Mouse (Mus musculus) gastrocnemius, postnatal 10 days (tissue): Measurements from ENCODE around the gene Ltk. TPM values are rescaled to one million over a fixed set of nuclear protein-coding genes. Genes with fewer than 3 reads are reported as not detected.

Source experiments
- DNase-seq: peaks from one replicate; pipeline ENCODE4 v3.0.0; 2021; ENCODE audit warnings: mixed read lengths
- total RNA-seq, 2 experiments: library from RNA; stranded (reverse); gene quantifications; 2 replicates each; pipeline ENCODE4 v1.2.3; 2021

The Ltk gene
- total RNA-seq, 2 experiments from 2014 or later, result not detected

GRCm38 (mm10) chr2:119703171-119703570, 57.1 kb downstream of the Ltk start:
- no peak for DNase-seq

Other genes with a start within 250 kb of the Ltk start
- under 1 TPM; 0.14 to 0.20 TPM for gene Exd1, start 212.8 kb downstream of the Ltk start, total RNA-seq
- 10 to 100 TPM; 55.8 to 57.9 TPM for gene Chp1, start 212.7 kb downstream of the Ltk start, total RNA-seq
- gene Nusap1, start 142.1 kb downstream of the Ltk start, total RNA-seq, result 1 to 10 TPM; 6.8 to 8.4 TPM
- 1 to 10 TPM; 2.5 to 3.4 TPM for gene Oip5, start 142.0 kb downstream of the Ltk start, total RNA-seq
- 10 to 100 TPM; 36.0 to 40.0 TPM for gene Ndufaf1, start 97.6 kb downstream of the Ltk start, total RNA-seq
- 10 to 100 TPM; 26.7 to 29.2 TPM for gene Rtf1, start 85.4 kb downstream of the Ltk start, total RNA-seq
- under 1 TPM; 0.18 to 0.26 TPM for gene Itpka, start 18.1 kb downstream of the Ltk start, total RNA-seq
- gene Rpap1, start 27.1 kb upstream of the Ltk start, total RNA-seq, result 10 to 100 TPM; 14.2 to 14.5 TPM
- 1 to 10 TPM; 3.6 to 5.1 TPM for gene Tyro3, start 37.3 kb upstream of the Ltk start, total RNA-seq
- 10 to 100 TPM; 44.9 to 54.4 TPM for gene Mga, start 136.8 kb upstream of the Ltk start, total RNA-seq
- 10 to 100 TPM in 1 of 2 experiments, 1 to 10 TPM in 1; 9.1 to 11.0 TPM for gene Mapkbp1, start 212.3 kb upstream of the Ltk start, total RNA-seq